Mouse (Mus musculus) layer of hippocampus, adult 18-20 months (tissue): ENCODE data around the gene Kalrn. TPM values are rescaled to one million over a fixed set of nuclear protein-coding genes. Genes with fewer than 3 reads are reported as not detected.

Experiments
- DNase-seq, 2 experiments: peaks; one replicate each; pipeline ENCODE4 v3.0.0; 2022; ENCODE audit warnings: low spot score in 2 of 2
- total RNA-seq, 2 experiments: library from RNA; stranded (reverse); gene quantifications; 2 replicates each; pipeline ENCODE4 v1.2.3; 2021

The Kalrn gene
- total RNA-seq, 2 experiments from 2014 or later, result 468 to 527 TPM

GRCm38 (mm10) chr16:33946021-33946420 is 627.3 kb downstream of the Kalrn start:
- no peak for DNase-seq

- DNase-seq, result no peak
These were observed 628.6 kb downstream of the Kalrn start for GRCm38 (mm10) chr16:33944772-33945171.

- no peak for DNase-seq
These were observed 629.2 kb downstream of the Kalrn start for GRCm38 (mm10) chr16:33944126-33944525.

- no peak for DNase-seq
These were observed 629.9 kb downstream of the Kalrn start for GRCm38 (mm10) chr16:33943388-33943787.

- no peak for DNase-seq
These were observed 631.0 kb downstream of the Kalrn start for GRCm38 (mm10) chr16:33942341-33942740.

GRCm38 (mm10) chr16:33941271-33941781 is 632.0 kb downstream of the Kalrn start:
- peak in 1 of 2 experiments; percentile 30 for DNase-seq

- DNase-seq, result no peak
These were observed 633.2 kb downstream of the Kalrn start for GRCm38 (mm10) chr16:33940095-33940494.

GRCm38 (mm10) chr16:33939636-33940035 is 633.7 kb downstream of the Kalrn start:
- DNase-seq, result no peak

- DNase-seq, result no peak
These were observed 634.2 kb downstream of the Kalrn start for GRCm38 (mm10) chr16:33939133-33939531.

- DNase-seq, result no peak
These were observed 634.8 kb downstream of the Kalrn start for GRCm38 (mm10) chr16:33938311-33939132.

- DNase-seq, result peak in 1 of 2 experiments; percentile 60
These were observed 635.8 kb downstream of the Kalrn start for GRCm38 (mm10) chr16:33937567-33937966.

GRCm38 (mm10) chr16:33936885-33937284 is 636.4 kb downstream of the Kalrn start:
- DNase-seq, result no peak

GRCm38 (mm10) chr16:33935407-33935785 is 637.9 kb downstream of the Kalrn start:
- no peak for DNase-seq

GRCm38 (mm10) chr16:33934701-33935406 is 638.5 kb downstream of the Kalrn start:
- DNase-seq, result peak in 1 of 2 experiments; percentile 62

GRCm38 (mm10) chr16:33933411-33933810 is 639.9 kb downstream of the Kalrn start:
- DNase-seq, result no peak

GRCm38 (mm10) chr16:33932126-33932525 is 641.2 kb downstream of the Kalrn start:
- DNase-seq, result no peak

- no peak for DNase-seq
These were observed 641.6 kb downstream of the Kalrn start for GRCm38 (mm10) chr16:33931682-33932081.

GRCm38 (mm10) chr16:33930785-33931184 is 642.5 kb downstream of the Kalrn start:
- DNase-seq, result no peak

- no peak for DNase-seq
These were observed 644.4 kb downstream of the Kalrn start for GRCm38 (mm10) chr16:33928788-33929462.

GRCm38 (mm10) chr16:33927263-33927824 is 646.0 kb downstream of the Kalrn start:
- no peak for DNase-seq

- no peak for DNase-seq
These were observed 649.6 kb downstream of the Kalrn start for GRCm38 (mm10) chr16:33923758-33924157.
